Mouse (Mus musculus) heart, embryonic 15.5 days (tissue): ENCODE results near the gene Rabgap1l. TPM values are rescaled to one million over a fixed set of nuclear protein-coding genes. Genes with fewer than 3 reads are reported as not detected.
A peak's percentile ranks its signal among the peaks of the same experiment; 100 is the strongest.
"Not testable (repeated sequence)": the region's sequence is repeated elsewhere in the genome, so short reads cannot be mapped to it uniquely, and the experiment has no call there.

Source experiments
- ATAC-seq: fragments of 200-750 bp; cut with Nextera tagmentation; replicated peaks from 2 replicates; pipeline ENCODE4 v1.8.0; 2017; ENCODE audit warnings: low read depth, moderate TSS enrichment; ENCODE audit not compliant: insufficient number of reproducible peaks, insufficient read depth, low FRiP score
- H3K27ac ChIP-seq: fragments of 300-500 bp; sonication (generic); 2 replicates; pipeline ENCODE4 v1.5.1; 2015; ENCODE audit warnings: mild to moderate bottlenecking, inconsistent platforms
- H3K27me3 ChIP-seq: fragments of 300-500 bp; sonication (generic); 2 replicates; pipeline ENCODE4 v1.6.1; 2015; ENCODE audit warnings: inconsistent platforms
- H3K36me3 ChIP-seq: fragments of 300-500 bp; sonication (generic); 2 replicates; pipeline ENCODE4 v1.6.1; 2015; ENCODE audit warnings: mild to moderate bottlenecking, inconsistent platforms
- H3K4me1 ChIP-seq: fragments of 300-500 bp; sonication (generic); replicated peaks from 2 replicates; pipeline ENCODE4 v1.6.1; 2015; ENCODE audit warnings: inconsistent platforms
- H3K4me2 ChIP-seq: fragments of 300-500 bp; sonication (generic); 2 replicates; pipeline ENCODE4 v1.6.1; 2015; ENCODE audit warnings: inconsistent platforms, mild to moderate bottlenecking, moderate library complexity
- H3K4me3 ChIP-seq: fragments of 300-500 bp; sonication (generic); 2 replicates; pipeline ENCODE4 v1.5.1; 2015; ENCODE audit warnings: mild to moderate bottlenecking, inconsistent platforms
- H3K9ac ChIP-seq: fragments of 300-500 bp; sonication (generic); 2 replicates; pipeline ENCODE4 v1.6.1; 2015; ENCODE audit warnings: mild to moderate bottlenecking, inconsistent platforms
- H3K9me3 ChIP-seq: fragments of 300-500 bp; sonication (generic); replicated peaks from 2 replicates; pipeline ENCODE4 v1.6.1; 2016; ENCODE audit warnings: inconsistent platforms
- WGBS: fragments of 180-500 bp; shearing (Covaris S2); methylation state at CpG from one replicate; pipeline ENCODE4 v1.1.7; 2015; ENCODE audit warnings: mixed read lengths; 5-methylcytosine and 5-hydroxymethylcytosine counted together
- polyA plus RNA-seq: library from polyadenylated mRNA; unstranded; fragments of >200 nt; fragmentation: Nextera tagmentation; extraction: Ambion mirVana; gene quantifications from 2 replicates; pipeline ENCODE4 v1.2.1, GENCODE M21; 2015

The Rabgap1l gene
- polyA plus RNA-seq, 1 experiment from 2014 or later, result 79.1 TPM

DNA sequence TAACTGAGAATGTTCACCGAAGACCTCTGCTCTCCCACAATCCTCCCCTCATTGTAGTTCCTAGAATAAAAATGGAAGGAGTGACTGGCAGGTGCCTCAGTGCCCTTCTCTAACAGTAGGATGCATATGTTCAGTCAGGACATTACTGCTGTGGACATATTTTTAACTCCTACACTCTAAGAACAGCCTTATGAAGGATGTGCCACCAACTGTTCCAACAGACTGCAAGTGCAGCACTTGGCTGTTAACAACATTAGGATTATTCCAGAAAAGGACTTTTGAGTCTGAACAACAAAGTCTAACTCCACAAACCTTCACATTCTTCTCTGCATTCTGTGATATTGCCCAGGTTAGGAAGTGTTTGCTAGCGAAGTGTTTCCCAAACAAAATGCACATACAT is 501.0 kb downstream of the Rabgap1l start:
- Histone ChIP-seq H3K4me3 (no peak overlapping the region), H3K4me2 (no peak overlapping the region), H3K4me1 (peaks cover 4% of the 10 kb centered on the region; the same call in 1 of the 2 replicates), H3K36me3 (no peaks in the 10 kb centered on the region), H3K27me3 (no peaks in the 10 kb centered on the region), H3K27ac (no peak overlapping the region), H3K9me3 (no peaks in the 10 kb centered on the region), H3K9ac (no peak overlapping the region)
- whole genome bisulfite sequencing, result 88% methylated on average over 2 of the region's 2 CpGs
- ATAC-seq, result no peak

DNA sequence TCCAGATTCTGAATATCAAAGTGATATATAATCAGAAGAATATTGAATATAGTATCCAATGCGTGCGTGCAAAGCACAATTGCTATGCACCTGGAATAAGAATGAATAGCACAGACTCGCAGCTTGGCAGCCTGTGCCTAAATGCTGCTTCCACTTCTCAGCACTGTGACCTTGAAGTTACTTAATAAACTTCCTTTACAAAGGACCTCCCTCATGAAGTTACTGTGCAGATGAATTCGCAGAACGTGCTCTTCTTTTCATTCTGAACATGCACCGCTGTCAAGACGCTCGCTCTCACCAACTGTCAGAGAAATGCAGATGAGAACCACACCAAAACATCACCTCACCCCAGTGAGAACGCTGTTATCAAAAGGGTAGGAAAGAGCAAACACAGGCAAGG is 502.8 kb downstream of the Rabgap1l start:
- Histone ChIP-seq H3K4me1 (peaks cover 7% of the 10 kb centered on the region; the same call in 1 of the 2 replicates), H3K9me3 (no peaks in the 10 kb centered on the region), H3K36me3 (no peaks in the 10 kb centered on the region), H3K4me2 (0 out of 2 replicates have a peak overlapping the region, but pooled peaks have one; percentile 8), H3K4me3 (no peak overlapping the region), H3K9ac (no peak overlapping the region), H3K27me3 (no peaks in the 10 kb centered on the region), H3K27ac (peak overlapping the region; percentile 70)
- ATAC-seq, result no peak
- 43% methylated on average over 9 of the region's 9 CpGs for WGBS

DNA sequence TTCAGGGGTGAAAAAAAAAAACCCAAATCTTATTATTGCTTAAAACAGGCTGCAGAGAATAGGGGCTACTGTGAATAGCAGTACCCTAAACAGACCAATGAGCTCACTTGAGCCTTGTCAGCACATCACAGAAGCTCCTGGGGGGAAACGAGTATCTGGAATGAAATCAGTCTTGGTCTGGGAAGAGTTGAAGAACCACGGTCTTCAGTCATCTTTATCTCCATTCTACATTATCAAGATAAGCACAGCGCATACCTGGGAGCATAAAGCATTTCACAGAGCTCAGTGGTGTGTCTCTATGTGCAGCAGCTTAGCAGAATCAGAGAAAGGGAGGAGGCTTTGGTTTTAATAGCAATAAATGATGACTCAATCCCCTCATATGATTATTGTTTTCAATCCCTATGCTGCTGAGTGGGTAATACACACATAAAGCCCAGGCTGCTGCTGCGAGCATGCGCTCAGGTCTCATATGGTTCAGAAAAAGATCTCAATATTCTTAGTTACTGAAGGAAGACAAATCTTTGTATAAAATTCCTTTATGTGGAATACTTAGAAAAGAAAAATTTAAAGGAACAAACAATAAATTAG is 505.9 kb downstream of the Rabgap1l start:
- ATAC-seq, result no peak
- Histone ChIP-seq H3K36me3 (no peaks in the 10 kb centered on the region), H3K9ac (no peak overlapping the region), H3K4me1 (peaks cover 7% of the 10 kb centered on the region; the same call in 1 of the 2 replicates), H3K4me3 (no peak overlapping the region), H3K4me2 (no peak overlapping the region), H3K27ac (no peak overlapping the region), H3K27me3 (no peaks in the 10 kb centered on the region), H3K9me3 (no peaks in the 10 kb centered on the region)
- 45% methylated on average over 5 of the region's 5 CpGs for WGBS

DNA sequence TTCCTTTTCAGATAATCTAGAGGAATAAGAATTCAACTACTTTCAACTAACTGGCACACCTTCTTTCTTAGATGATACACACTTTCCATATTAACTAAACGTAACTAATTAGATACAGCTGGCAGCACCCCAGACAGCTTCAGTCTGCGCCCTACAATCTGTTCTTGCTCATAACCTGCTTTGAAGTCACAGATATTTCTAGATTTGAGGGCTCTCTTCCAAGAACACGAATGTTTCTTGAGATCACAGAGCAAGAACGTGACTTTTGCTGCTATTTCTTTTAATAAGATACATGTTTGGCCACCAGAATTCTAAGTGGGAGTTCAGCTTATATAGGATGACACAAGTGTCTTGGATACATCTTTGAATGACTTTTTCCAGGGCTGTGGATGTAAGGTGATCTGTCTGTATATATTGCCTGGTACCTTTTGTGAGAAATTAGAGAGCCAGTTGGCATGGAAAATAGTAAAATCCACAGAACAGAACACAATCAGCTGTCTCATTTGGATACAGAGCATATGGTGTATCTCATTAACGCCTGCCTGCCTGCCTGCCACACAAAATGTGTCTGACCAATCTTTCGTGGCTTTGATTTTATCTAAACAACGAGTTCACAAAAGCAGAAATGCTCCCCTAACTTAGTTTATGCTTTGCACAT is 506.5 kb downstream of the Rabgap1l start:
- Histone ChIP-seq H3K9me3 (no peaks in the 10 kb centered on the region), H3K4me1 (peaks cover 7% of the 10 kb centered on the region; the same call in 1 of the 2 replicates), H3K4me2 (no peak overlapping the region), H3K9ac (no peak overlapping the region), H3K27me3 (no peaks in the 10 kb centered on the region), H3K27ac (no peak overlapping the region), H3K4me3 (no peak overlapping the region), H3K36me3 (no peaks in the 10 kb centered on the region)
- no peak for ATAC-seq
- WGBS, result 53% methylated on average over 7 of the region's 7 CpGs

DNA sequence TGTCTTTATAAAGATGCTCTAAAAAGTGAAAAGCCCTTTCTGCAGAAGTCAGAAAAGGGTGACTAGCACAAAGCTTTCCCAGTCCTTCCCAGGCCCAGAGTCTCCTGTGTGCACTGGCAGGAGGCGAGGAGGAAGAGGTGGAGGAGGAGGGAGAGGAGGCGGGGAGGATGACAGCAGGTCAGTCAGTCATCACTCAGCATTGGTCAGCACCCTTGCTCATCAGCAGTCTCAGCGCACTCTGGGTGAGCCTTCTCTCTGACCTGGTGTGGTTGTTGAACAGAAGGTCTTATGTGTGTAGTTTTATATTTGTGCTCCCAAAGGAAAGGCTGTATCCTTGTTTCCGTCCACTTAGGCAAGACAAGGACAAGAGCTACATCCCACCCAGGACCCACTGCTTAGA is 508.8 kb downstream of the Rabgap1l start:
- H3K27ac ChIP-seq, result no peak overlapping the region
- H3K9ac ChIP-seq, result no peak overlapping the region
- peaks cover 3% of the 10 kb centered on the region; the same call in 1 of the 2 replicates for H3K4me1 ChIP-seq
- no peaks in the 10 kb centered on the region for H3K9me3 ChIP-seq
- no peak overlapping the region for H3K4me3 ChIP-seq
- ATAC-seq, result no peak
- H3K27me3 ChIP-seq, result no peaks in the 10 kb centered on the region
- no peaks in the 10 kb centered on the region for H3K36me3 ChIP-seq
- 81% methylated on average over 4 of the region's 4 CpGs for WGBS
- no peak overlapping the region for H3K4me2 ChIP-seq

DNA sequence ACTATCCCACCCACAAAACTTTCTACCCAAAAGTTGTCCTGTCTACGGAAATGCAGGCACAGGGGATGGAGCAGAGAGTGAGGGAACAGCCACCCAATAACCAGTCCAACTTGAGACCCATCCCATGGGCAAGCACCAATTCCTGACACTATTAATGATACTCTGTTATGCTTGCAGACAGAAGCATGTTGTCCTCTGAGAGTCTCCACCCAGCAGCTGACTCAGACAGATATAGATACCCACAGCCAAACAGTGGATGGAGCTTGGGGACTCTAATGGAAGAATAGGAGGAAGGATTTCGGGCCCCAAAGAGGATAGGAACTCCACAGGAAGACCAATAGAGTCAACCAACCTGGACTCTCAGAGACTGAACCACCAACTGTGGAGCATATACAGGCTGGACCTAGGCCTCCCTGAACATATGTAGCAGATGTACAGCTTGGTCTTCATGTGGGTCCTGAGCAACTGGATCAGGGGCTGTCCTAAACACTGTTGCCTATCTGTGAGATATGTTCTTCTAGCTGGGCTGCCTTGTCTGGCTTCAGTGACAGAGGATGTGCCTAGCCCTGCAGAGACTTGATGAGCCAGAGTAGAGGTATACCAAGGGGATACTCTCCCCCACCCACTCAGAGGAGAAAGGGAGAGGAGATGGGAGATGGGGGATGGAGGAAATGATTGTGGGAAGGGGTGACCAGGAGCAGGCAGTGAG is 510.7 kb downstream of the Rabgap1l start:
- H3K27ac ChIP-seq, H3K36me3 ChIP-seq, H3K9ac ChIP-seq, ATAC-seq, H3K4me3 ChIP-seq, H3K4me2 ChIP-seq, H3K9me3 ChIP-seq, H3K4me1 ChIP-seq, H3K27me3 ChIP-seq: not testable (repeated sequence)
- 79% methylated on average over 2 of the region's 2 CpGs for WGBS

DNA sequence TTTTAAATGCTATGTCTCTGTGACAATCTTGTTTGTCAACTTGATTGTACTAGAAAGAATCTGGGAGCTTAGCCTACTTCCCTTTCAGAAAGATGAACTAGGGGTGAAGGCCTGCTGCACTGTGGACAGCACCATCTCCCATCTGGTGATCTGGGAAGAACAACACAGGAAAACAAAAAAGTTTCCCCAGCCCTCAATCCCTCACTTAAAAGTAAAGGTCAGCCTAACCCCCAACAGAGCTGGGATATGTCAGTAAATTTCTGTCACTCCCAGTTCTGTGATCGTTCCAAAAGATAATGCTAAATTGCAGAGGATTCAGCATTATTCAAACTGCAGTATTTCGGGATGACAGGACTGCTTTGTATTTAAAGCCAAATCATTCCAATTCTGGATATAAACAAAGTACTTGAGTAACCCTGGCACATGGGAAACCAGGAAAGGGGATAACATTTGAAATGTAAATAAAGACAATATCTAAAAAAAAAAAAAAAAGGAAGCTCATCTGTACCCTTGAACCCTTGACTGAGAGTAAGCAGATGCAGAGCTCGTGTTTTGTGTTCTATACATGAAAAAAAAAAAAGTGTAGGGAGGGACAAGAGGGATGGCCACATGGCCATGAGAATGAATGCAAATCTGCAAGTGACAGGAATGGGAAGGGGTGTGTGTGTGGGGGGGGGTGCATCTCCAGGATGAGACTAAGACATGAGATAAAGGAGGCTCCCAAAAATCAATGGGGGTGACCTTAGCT is 511.5 kb downstream of the Rabgap1l start:
- 61% methylated on average over 3 of the region's 3 CpGs for WGBS
- no peaks in the 10 kb centered on the region for H3K4me1 ChIP-seq
- ATAC-seq, result no peak
- H3K4me3 ChIP-seq, result no peak overlapping the region
- H3K36me3 ChIP-seq, result no peaks in the 10 kb centered on the region
- no peak overlapping the region for H3K4me2 ChIP-seq
- no peak overlapping the region for H3K9ac ChIP-seq
- no peak overlapping the region for H3K27ac ChIP-seq
- no peaks in the 10 kb centered on the region for H3K27me3 ChIP-seq
- H3K9me3 ChIP-seq, result no peaks in the 10 kb centered on the region

DNA sequence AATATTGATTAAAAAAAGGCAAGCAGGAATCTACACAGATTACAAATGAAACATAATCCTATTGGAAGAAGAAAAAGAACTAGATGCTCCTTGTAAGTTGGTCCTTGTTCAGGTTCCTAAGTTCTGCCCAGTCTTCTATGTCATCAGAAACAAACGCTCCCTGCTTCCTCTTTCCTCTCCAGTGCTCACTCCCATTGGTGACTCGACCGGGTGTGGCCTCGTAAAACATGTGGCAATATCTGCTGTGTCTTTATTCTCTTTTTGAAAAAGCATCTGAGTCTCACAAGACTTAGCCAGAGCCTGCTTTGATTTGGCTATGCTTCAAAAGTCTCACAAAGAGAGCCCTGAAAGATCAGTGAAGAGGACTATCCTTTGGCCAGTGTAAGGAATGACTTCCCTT is 512.4 kb downstream of the Rabgap1l start:
- no peak overlapping the region for H3K27ac ChIP-seq
- H3K4me1 ChIP-seq, result no peaks in the 10 kb centered on the region
- no peaks in the 10 kb centered on the region for H3K27me3 ChIP-seq
- no peaks in the 10 kb centered on the region for H3K36me3 ChIP-seq
- H3K4me3 ChIP-seq, result no peak overlapping the region
- H3K9me3 ChIP-seq, result no peaks in the 10 kb centered on the region
- WGBS, result 72% methylated on average over 4 of the region's 4 CpGs
- no peak overlapping the region for H3K4me2 ChIP-seq
- ATAC-seq, result no peak
- H3K9ac ChIP-seq, result no peak overlapping the region

DNA sequence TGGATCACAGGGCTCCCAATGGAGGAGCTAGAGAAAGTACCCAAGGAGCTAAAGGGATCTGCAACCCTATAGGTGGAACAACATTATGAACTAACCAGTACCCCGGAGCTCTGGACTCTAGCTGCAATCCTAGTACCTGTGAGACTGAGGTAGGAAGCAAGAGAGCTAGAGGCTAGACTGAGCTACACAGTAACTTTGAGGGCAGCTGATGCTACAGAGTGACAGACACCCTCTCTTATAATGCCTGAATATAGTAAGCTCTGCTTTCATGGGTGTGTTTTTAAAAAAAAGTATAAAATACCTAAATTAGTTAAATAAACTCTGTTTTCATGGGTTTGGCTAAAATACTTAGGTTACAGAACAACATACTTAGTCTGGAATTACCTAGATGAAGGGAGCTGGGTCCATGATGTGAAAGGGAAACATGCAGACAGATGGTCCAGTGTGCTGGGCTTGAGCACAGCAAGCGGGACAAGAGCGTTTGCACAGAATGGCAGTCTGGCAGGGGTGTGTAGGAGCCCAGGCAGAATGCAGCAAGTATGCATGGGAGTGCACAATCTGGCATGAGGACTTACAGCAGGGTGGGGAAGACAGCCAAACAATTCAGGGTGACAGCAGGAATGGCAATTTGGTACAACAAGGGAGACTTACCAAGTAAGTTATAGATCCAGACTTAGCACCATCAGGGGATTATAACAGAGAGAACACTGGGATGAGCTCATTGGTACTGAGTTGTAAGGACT is 514.9 kb downstream of the Rabgap1l start:
- Histone ChIP-seq H3K27ac (no peak overlapping the region), H3K4me1 (peaks cover 6% of the 10 kb centered on the region; the same call in 1 of the 2 replicates), H3K9me3 (no peaks in the 10 kb centered on the region), H3K27me3 (no peaks in the 10 kb centered on the region), H3K9ac (no peak overlapping the region), H3K4me3 (no peak overlapping the region), H3K4me2 (no peak overlapping the region), H3K36me3 (no peaks in the 10 kb centered on the region)
- no peak for ATAC-seq
- WGBS, result 75% methylated on average over 3 of the region's 3 CpGs

DNA sequence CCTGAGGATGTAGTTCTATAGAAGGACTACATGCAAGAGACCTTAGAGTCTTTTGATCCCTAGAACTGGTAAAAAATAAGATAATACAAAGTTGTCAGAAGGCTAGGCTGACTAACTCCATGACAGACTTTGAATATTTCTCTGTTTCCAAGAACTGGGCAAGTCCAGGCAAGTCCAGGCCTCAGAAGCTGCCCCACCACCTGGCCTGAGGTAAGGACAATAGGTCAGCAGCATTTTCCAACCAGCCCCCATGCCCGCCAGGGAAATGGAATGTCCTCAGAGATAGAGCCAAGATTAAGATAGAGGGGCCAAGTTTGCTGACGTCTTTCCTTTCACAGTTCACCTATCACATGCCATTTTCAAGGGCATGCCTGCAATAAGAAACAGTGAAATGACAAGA is 517.8 kb downstream of the Rabgap1l start:
- H3K27ac ChIP-seq, result no peak overlapping the region
- H3K4me3 ChIP-seq, result no peak overlapping the region
- ATAC-seq, result no peak
- no peaks in the 10 kb centered on the region for H3K27me3 ChIP-seq
- no peaks in the 10 kb centered on the region for H3K9me3 ChIP-seq
- no peaks in the 10 kb centered on the region for H3K36me3 ChIP-seq
- WGBS, result 31% methylated on average over 2 of the region's 2 CpGs
- H3K4me1 ChIP-seq, result peaks cover 11% of the 10 kb centered on the region
- H3K9ac ChIP-seq, result no peak overlapping the region
- no peak overlapping the region for H3K4me2 ChIP-seq
